Mouse (Mus musculus): ENCODE data around the gene Dpm2. TPM values are rescaled to one million over a fixed set of nuclear protein-coding genes. Genes with fewer than 3 reads are reported as not detected.

The Dpm2 gene
- polyA plus RNA-seq, 1 experiment from 2014 or later: 120 TPM

DNA sequence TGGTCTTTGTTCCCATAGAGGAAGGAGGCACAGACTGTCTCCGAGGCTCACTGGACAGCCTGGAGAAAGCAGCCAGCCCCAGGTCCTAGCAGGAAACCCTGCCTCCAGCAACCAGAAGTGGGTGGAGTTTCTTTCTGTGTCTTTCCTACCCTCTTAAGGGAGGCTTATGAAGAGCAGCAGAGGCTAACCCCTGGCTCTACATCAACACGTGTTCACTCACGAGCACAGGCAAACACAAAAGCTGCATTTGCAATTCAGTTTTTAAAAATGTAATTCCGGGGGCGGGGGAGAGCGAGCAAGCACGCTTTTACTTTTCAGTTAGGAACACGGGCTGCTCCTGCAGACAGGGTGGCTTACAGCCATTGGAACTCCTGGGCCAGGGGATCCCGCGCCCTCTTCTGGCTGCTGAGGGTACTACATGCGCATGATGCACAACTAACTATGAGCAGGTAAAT, 32.0 kb downstream of the Dpm2 start:
- Histone ChIP-seq H3K27me3 (replicated peaks; ENCODE audit: control insufficient read depth, insufficient read depth, low read length) (peaks cover 3% of the 10 kb centered on the region; the same call in 1 of the 2 replicates), H3K4me3 (ENCODE audit: low read depth, low read length) (peak overlapping the region; percentile 23; the same call in 1 of the 2 replicates), H3K9me3 (ENCODE audit: control insufficient read depth) (no peaks in the 10 kb centered on the region), H3K4me2 (replicated peaks; ENCODE audit: low read depth) (peak overlapping the region; percentile 51), H3K9ac (ENCODE audit: low read depth, low read length) (no peak overlapping the region), H3K27ac (ENCODE audit: low read depth, low read length) (no peak overlapping the region), H3K36me3 (ENCODE audit: control insufficient read depth, insufficient read depth) (peaks cover 3% of the 10 kb centered on the region; the same call in 1 of the 2 replicates), H3K4me1 (replicated peaks; ENCODE audit: control insufficient read depth, insufficient read depth, low read length) (no peaks in the 10 kb centered on the region)
- 4% methylated on average over 11 of the region's 11 CpGs for WGBS
- ATAC-seq: peak; percentile 37; the same call in 1 of the 2 replicates
- peak; percentile 93 for TF ChIP-seq CTCF (IDR thresholded peaks at IDR 0.05; ENCODE audit: low read depth)

DNA sequence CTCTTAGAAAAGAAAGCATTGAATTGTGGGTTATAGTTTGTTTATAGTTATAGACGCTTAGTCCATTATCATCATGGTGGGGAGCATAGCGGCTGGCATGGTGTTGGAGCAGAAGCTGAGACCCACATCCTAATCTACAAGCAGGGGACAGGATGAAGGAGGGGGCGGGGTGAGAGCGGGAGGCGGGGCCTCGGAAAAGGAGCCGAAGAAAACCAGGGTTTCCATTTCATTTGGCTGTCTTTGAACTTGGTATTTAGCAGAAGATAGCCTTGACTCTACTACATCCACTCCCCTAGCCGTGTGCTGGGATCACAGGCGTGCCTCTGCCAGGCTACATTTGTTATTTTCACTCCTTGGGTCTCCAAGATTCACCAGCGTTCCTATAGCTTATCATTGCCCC, 34.0 kb downstream of the Dpm2 start:
- no peak for TF ChIP-seq CTCF (IDR thresholded peaks at IDR 0.05; ENCODE audit: low read depth)
- no peak overlapping the region for H3K27ac ChIP-seq (ENCODE audit: low read depth, low read length)
- 44% methylated on average over 10 of the region's 10 CpGs for WGBS

DNA sequence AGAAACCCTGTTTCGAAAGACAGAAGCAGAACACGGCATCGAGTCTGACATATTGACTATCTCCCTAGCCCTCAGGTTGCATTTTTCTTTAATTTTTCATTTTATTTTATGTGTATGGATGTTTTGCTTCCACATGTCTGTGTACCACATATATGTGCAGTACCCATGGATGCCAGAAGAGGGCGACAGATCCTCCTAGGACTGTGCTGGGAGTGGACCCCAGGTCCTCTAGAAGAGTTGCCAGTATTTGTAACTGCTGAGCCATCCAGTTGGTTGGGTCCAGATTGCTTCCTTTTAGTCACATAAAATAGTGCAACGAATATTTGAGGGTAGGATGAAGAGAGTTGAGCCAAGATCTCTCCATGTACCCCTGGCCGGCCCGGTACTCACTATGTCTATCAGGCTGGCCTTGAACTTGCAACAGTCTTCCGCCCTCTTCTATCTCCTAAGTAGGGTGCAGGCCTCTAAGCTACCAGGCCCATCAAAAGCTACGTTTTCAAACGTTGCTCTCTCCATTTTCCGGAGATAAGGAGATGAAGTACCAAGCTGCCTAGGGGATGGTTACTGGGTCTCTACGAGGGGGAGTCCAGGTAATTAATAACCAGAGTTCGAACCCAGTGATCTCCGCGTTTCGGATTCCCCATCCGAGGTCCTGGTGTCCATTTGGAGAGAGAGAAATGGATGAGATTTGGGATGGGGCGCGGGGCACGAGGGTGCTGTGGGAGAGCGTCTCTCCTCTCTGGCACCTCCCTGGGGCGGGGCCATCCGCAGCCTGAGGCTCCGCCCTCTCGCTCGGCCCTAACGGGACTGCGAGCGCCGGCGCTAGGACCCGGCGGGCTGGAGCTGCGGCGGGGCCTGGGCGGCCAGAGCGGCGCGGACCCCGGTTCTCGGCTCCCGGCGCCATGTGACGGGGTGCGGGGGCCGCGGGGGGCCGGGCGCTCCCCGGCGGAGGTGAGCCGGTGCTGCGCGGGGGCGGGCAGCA, 35.8 kb downstream of the Dpm2 start:
- H3K4me3 ChIP-seq (ENCODE audit: low read depth, low read length): peak overlapping the region; percentile 65
- H3K4me1 ChIP-seq (replicated peaks; ENCODE audit: control insufficient read depth, insufficient read depth, low read length): peaks cover 6% of the 10 kb centered on the region; the same call in 1 of the 2 replicates
- no peaks in the 10 kb centered on the region for H3K36me3 ChIP-seq (ENCODE audit: control insufficient read depth, insufficient read depth)
- H3K27ac ChIP-seq (ENCODE audit: low read depth, low read length): peak overlapping the region; percentile 28; the same call in 1 of the 2 replicates
- peak; percentile 75 for TF ChIP-seq CTCF (IDR thresholded peaks at IDR 0.05; ENCODE audit: low read depth)
- 14% methylated on average over 53 of the region's 55 CpGs for WGBS
- ATAC-seq: peak; percentile 50
- no peaks in the 10 kb centered on the region for H3K9me3 ChIP-seq (ENCODE audit: control insufficient read depth)
- H3K4me2 ChIP-seq (replicated peaks; ENCODE audit: low read depth): peak overlapping the region; percentile 90
- H3K27me3 ChIP-seq (replicated peaks; ENCODE audit: control insufficient read depth, insufficient read depth, low read length): peaks cover 7% of the 10 kb centered on the region; the same call in 1 of the 2 replicates
- H3K9ac ChIP-seq (ENCODE audit: low read depth, low read length): peak overlapping the region; percentile 59

More for the DNA sequence above, 34.0 kb downstream of the Dpm2 start:
- Histone ChIP-seq H3K27me3 (replicated peaks; ENCODE audit: control insufficient read depth, insufficient read depth, low read length) (peaks cover 7% of the 10 kb centered on the region; the same call in 1 of the 2 replicates), H3K4me1 (replicated peaks; ENCODE audit: control insufficient read depth, insufficient read depth, low read length) (peaks cover 6% of the 10 kb centered on the region; the same call in 1 of the 2 replicates), H3K9me3 (ENCODE audit: control insufficient read depth) (no peaks in the 10 kb centered on the region), H3K36me3 (ENCODE audit: control insufficient read depth, insufficient read depth) (no peaks in the 10 kb centered on the region), H3K4me2 (replicated peaks; ENCODE audit: low read depth) (no peak overlapping the region), H3K9ac (ENCODE audit: low read depth, low read length) (no peak overlapping the region), H3K4me3 (ENCODE audit: low read depth, low read length) (no peak overlapping the region)
- ATAC-seq: no peak

DNA sequence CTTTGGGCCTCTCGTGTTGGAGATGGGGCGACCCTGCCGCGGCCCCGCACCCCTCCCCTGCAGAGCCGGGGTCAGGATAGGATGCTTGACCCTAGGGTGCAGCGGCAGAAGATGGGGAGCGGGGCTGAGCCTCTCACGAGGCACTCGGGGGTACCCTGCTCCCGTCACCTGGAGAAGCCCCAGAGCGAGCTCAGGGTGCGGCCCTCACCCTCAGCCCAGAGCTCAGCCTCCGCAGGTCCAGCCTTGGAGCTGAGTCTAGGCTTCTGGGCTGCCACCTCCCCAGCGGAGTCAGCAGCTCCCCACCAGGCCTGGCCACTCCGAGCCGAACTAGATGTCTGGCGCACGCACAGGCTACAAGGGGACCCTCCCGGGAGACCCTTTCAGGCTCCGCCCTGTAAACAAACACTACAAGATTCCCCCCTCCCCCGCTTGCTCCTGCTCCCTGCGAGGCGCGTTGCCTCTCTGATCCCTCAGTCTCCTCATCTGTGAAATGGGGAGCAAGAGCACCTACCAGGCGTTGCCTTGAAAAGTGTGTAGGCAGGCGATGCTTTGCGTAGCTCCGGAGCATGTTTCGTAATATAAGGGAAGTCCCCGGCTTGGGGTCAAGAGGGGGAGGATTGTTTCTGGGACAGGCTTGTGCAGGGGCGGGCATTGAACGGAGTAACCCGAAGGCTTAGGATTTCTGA, 36.7 kb downstream of the Dpm2 start:
- H3K4me2 ChIP-seq (replicated peaks; ENCODE audit: low read depth): peak overlapping the region; percentile 90
- H3K9me3 ChIP-seq (ENCODE audit: control insufficient read depth): no peaks in the 10 kb centered on the region
- peak overlapping the region; percentile 59 for H3K9ac ChIP-seq (ENCODE audit: low read depth, low read length)
- no peaks in the 10 kb centered on the region for H3K36me3 ChIP-seq (ENCODE audit: control insufficient read depth, insufficient read depth)
- peak overlapping the region; percentile 28; the same call in 1 of the 2 replicates for H3K27ac ChIP-seq (ENCODE audit: low read depth, low read length)
- 8% methylated on average over 34 of the region's 34 CpGs for WGBS
- H3K27me3 ChIP-seq (replicated peaks; ENCODE audit: control insufficient read depth, insufficient read depth, low read length): peaks cover 7% of the 10 kb centered on the region; the same call in 1 of the 2 replicates
- peaks cover 6% of the 10 kb centered on the region; the same call in 1 of the 2 replicates for H3K4me1 ChIP-seq (replicated peaks; ENCODE audit: control insufficient read depth, insufficient read depth, low read length)
- TF ChIP-seq CTCF (IDR thresholded peaks at IDR 0.05; ENCODE audit: low read depth): no peak
- peak overlapping the region; percentile 65 for H3K4me3 ChIP-seq (ENCODE audit: low read depth, low read length)
- 0 out of 2 replicates have a peak, but pooled peaks have one; percentile 1 for ATAC-seq

DNA sequence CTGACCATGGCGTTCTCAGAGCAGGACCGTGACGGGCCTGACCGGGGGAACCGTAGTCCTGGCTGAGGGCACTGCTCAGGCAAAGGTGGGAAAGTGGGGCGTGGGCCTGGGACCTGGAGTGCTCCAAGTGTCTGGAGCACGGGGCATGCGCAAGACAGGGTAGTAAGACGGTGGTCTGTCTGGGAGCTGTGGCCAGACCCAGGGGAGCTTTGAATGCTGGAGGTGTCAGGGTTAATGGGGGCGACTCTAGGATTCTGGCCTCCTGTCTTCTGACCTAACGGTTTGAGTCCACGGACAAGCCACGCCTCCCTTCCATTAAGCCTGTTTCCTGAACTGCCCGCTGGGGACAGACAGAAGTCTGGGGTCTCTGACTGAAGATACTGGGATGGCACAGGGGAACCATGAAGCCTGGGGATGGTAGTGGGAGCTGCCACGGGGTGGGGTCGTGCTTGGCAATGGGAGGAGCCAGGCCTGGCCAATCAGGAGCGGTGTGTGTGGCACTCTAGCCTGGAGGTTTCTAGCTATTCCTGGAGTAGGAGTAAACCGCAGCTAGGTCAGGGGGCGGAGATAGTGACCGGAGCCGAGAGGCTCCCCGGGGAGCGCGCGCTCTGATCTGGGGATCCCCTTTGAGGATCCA, 37.6 kb downstream of the Dpm2 start:
- 0 out of 2 replicates have a peak, but pooled peaks have one; percentile 6 for ATAC-seq
- Histone ChIP-seq H3K27ac (ENCODE audit: low read depth, low read length) (peak overlapping the region; percentile 28; the same call in 1 of the 2 replicates), H3K4me2 (replicated peaks; ENCODE audit: low read depth) (peak overlapping the region; percentile 90), H3K9me3 (ENCODE audit: control insufficient read depth) (no peaks in the 10 kb centered on the region), H3K4me1 (replicated peaks; ENCODE audit: control insufficient read depth, insufficient read depth, low read length) (peaks cover 6% of the 10 kb centered on the region; the same call in 1 of the 2 replicates), H3K27me3 (replicated peaks; ENCODE audit: control insufficient read depth, insufficient read depth, low read length) (peaks cover 7% of the 10 kb centered on the region; the same call in 1 of the 2 replicates), H3K4me3 (ENCODE audit: low read depth, low read length) (peak overlapping the region; percentile 65), H3K36me3 (ENCODE audit: control insufficient read depth, insufficient read depth) (no peaks in the 10 kb centered on the region), H3K9ac (ENCODE audit: low read depth, low read length) (no peak overlapping the region)
- TF ChIP-seq CTCF (IDR thresholded peaks at IDR 0.05; ENCODE audit: low read depth): peak; percentile 21; the same call in 1 of the 2 replicates
- 11% methylated on average over 25 of the region's 25 CpGs for WGBS

All from intestine, postnatal 0 days (tissue).